Mouse (Mus musculus) layer of hippocampus, postnatal 14 days (tissue): ENCODE data around the gene Prm1. TPM values are rescaled to one million over a fixed set of nuclear protein-coding genes. Genes with fewer than 3 reads are reported as not detected.

ENCODE experiments used
- DNase-seq, 2 experiments: peaks; one replicate each; pipeline ENCODE4 v3.0.0; 2021 to 2022; ENCODE audit warnings: low spot score in 2 of 2, mixed read lengths in 1 of 2
- total RNA-seq, 2 experiments: library from RNA; stranded (reverse); gene quantifications; 2 replicates each; pipeline ENCODE4 v1.2.3; 2021

The Prm1 gene
- total RNA-seq, 2 experiments from 2014 or later, result not detected

- peak; percentile 19 to 36 for DNase-seq
Observed at GRCm38 (mm10) chr16:10749824-10750223, 55.8 kb downstream of the Prm1 start.

- no peak for DNase-seq
Observed at GRCm38 (mm10) chr16:10749226-10749625, 56.4 kb downstream of the Prm1 start.

Other genes starting within 250 kb of the Prm1 start
- gene Socs1, start 20.3 kb downstream of the Prm1 start, total RNA-seq, result 1 to 10 TPM; 1.1 to 1.3 TPM
- gene Tnp2, start 17.2 kb downstream of the Prm1 start, total RNA-seq, result not detected
- gene Prm3, start 14.9 kb downstream of the Prm1 start, total RNA-seq, result not detected
- gene Prm2, start 9.7 kb downstream of the Prm1 start, total RNA-seq, result not detected
- gene Gm11172, start 7.1 kb upstream of the Prm1 start, total RNA-seq, result not detected
- under 1 TPM; 0.24 to 0.46 TPM for gene Rmi2, start 29.2 kb upstream of the Prm1 start, total RNA-seq